Comparison of ENCODE assay signal across 14 mouse cellular contexts in genomic region chr3:145993481-145994201, GRCm38 (mm10). TPM values are rescaled to one million over a fixed set of nuclear protein-coding genes. Genes with fewer than 3 reads are reported as not detected.
DNase-seq lines count a peak whose midpoint lies in the region; ATAC-seq lines count a peak whose summit lies in the region.
"Had no signal": no experiment of that assay in that cellular context is flagged by ENCODE, and none has a peak within 500 bp of the region (broad histone marks: within the 10 kb centered on the region; RNA-seq: fewer than 3 reads in every experiment).

No protein-coding gene starts in this region.

- H3K4me3 ChIP-seq in heart, embryonic 13.5 days = no peak overlapping the region
- H3K4me3 ChIP-seq in lung, embryonic 16.5 days (ENCODE audit: low read length) = no peak overlapping the region
- H3K4me3 ChIP-seq: embryonic facial prominence, embryonic 15.5 days; forebrain, embryonic 10.5 days; liver, embryonic 13.5 days; midbrain, embryonic 10.5 days had no signal

- H3K4me1 ChIP-seq in heart, embryonic 13.5 days = peaks cover 40% of the 10 kb centered on the region
- H3K4me1 ChIP-seq in lung, embryonic 16.5 days (replicated peaks; ENCODE audit: control insufficient read depth, insufficient read depth, low read length) = peaks cover 18% of the 10 kb centered on the region

- 73% methylated on average over 14 of the region's 14 CpGs for WGBS in heart, embryonic 13.5 days
- WGBS in lung, embryonic 16.5 days = 75% methylated on average over 14 of the region's 14 CpGs

- 0 out of 2 replicates have a peak, but pooled peaks cover 3% of the 10 kb centered on the region for H3K27me3 ChIP-seq in heart, embryonic 13.5 days (replicated peaks)
- H3K27me3 ChIP-seq in lung, embryonic 16.5 days (ENCODE audit: control insufficient read depth, insufficient read depth, low read depth, low read length) = no peaks in the 10 kb centered on the region
- H3K27me3 ChIP-seq: embryonic facial prominence, embryonic 15.5 days had no signal

- H3K9ac ChIP-seq in heart, embryonic 13.5 days = peak overlapping the region; percentile 56
- H3K9ac ChIP-seq in lung, embryonic 16.5 days (ENCODE audit: low read length) = no peak overlapping the region
- H3K9ac ChIP-seq: embryonic facial prominence, embryonic 15.5 days; liver, embryonic 13.5 days had no signal

- DNase-seq in heart, adult 9 months (ENCODE audit: low spot score in 2 of 2) = no peak
- DNase-seq in lung, postnatal 25 days (ENCODE audit: low spot score) = no peak
- no peak for DNase-seq in right cerebral cortex, postnatal 14 days
- no peak for DNase-seq in retina, embryonic 14.5 days (ENCODE audit: low spot score)
- DNase-seq: embryo, embryonic 11 days; liver, embryonic 13.5 days; thymus, postnatal 36 days had no signal

- H3K36me3 ChIP-seq in heart, embryonic 13.5 days = peaks cover 17% of the 10 kb centered on the region
- H3K36me3 ChIP-seq in lung, embryonic 16.5 days (ENCODE audit: control insufficient read depth, insufficient read depth, low read length) = peaks cover 3% of the 10 kb centered on the region

- H3K4me2 ChIP-seq in heart, embryonic 13.5 days = no peak overlapping the region
- H3K4me2 ChIP-seq in lung, embryonic 16.5 days (ENCODE audit: low read depth, low read length) = no peak overlapping the region
- H3K4me2 ChIP-seq: embryonic facial prominence, embryonic 15.5 days; liver, embryonic 13.5 days had no signal

- ATAC-seq in heart, embryonic 13.5 days (ENCODE audit: extremely low read depth, insufficient number of reproducible peaks, low FRiP score, low TSS enrichment) = no peak
- ATAC-seq in lung, embryonic 16.5 days (ENCODE audit: low read depth) = no peak
- ATAC-seq in granulocyte monocyte progenitor cell, adult 5-6 weeks (replicated peaks; ENCODE audit: poor library complexity, severe bottlenecking) = peak; percentile 89
- ATAC-seq: hindbrain, postnatal 0 days had no signal

- H3K9me3 ChIP-seq in heart, embryonic 13.5 days = no peaks in the 10 kb centered on the region
- H3K9me3 ChIP-seq in lung, embryonic 16.5 days (ENCODE audit: control insufficient read depth, low read length) = no peaks in the 10 kb centered on the region
- H3K9me3 ChIP-seq: embryonic facial prominence, embryonic 15.5 days; forebrain, embryonic 10.5 days; liver, embryonic 13.5 days; midbrain, embryonic 10.5 days had no signal

- peak overlapping the region; percentile 48 for H3K27ac ChIP-seq in heart, embryonic 13.5 days (replicated peaks)
- peak overlapping the region; percentile 73; the same call in 1 of the 2 replicates for H3K27ac ChIP-seq in lung, embryonic 16.5 days (ENCODE audit: low read length)
- H3K27ac ChIP-seq: forebrain, embryonic 10.5 days; hindbrain, postnatal 0 days; liver, embryonic 13.5 days; midbrain, embryonic 10.5 days had no signal

RNA-seq across cellular contexts. Expression of gene Syde2, which starts 6.0 kb away (rescaled TPM):
- polyA plus RNA-seq in heart, embryonic 13.5 days (2015; fragmentation: Nextera tagmentation; extraction: Ambion mirVana) = 4.8 and 5.4 TPM in 2 replicates
- polyA plus RNA-seq in lung, embryonic 16.5 days (2015; fragmentation: Nextera tagmentation; extraction: Ambion mirVana) = 2.4 and 2.5 TPM in 2 replicates
- total RNA-seq in granulocyte monocyte progenitor cell, adult 5-6 weeks (2014; fragmentation: Nextera tagmentation) = 2.3 and 5.3 TPM in 2 replicates
- total RNA-seq in granulocyte monocyte progenitor cell, adult 5-6 weeks (2017) = 2.7 and 3.6 TPM in 2 replicates

RNA-seq across cellular contexts. Expression of gene 2410004B18Rik, which starts 55.8 kb away (rescaled TPM):
- polyA plus RNA-seq in heart, embryonic 13.5 days (2015; fragmentation: Nextera tagmentation; extraction: Ambion mirVana) = 35.4 and 44.6 TPM in 2 replicates
- 44.9 and 46.9 TPM in 2 replicates for polyA plus RNA-seq in lung, embryonic 16.5 days (2015; fragmentation: Nextera tagmentation; extraction: Ambion mirVana)
- 9.7 and 16.0 TPM in 2 replicates for total RNA-seq in granulocyte monocyte progenitor cell, adult 5-6 weeks (2014; fragmentation: Nextera tagmentation)
- 15.9 and 18.6 TPM in 2 replicates for total RNA-seq in granulocyte monocyte progenitor cell, adult 5-6 weeks (2017)
